Mouse (Mus musculus): ENCODE results near the gene Tomm20l. TPM values are rescaled to one million over a fixed set of nuclear protein-coding genes. Genes with fewer than 3 reads are reported as not detected.

The Tomm20l gene
- not detected for polyA plus RNA-seq (2017; shearing (Covaris generic))

DNA sequence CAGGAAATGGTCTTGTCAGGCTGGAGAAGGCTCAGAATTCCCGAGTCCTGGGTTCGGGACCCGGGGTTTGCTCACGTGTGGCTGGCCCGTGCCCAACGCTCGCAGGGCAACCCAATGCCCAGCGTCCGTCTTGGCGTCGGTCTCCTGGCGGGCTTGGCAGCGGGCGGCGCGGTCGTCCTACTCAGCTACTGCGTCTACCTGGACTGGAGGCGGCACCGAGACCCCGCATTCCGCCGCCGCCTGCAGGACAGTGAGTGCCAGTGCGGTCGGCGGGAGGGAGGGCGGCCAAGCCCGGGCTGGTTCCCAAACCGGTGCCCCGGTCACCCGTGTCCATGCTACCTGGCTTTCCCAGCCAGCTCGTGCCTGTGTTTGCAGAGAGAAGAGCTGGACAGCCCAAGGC is at the start of gene Tomm20l:
TSS of gene Tomm20l (plus strand) at position 98 of the 400 bp plus-strand sequence.

DNA sequence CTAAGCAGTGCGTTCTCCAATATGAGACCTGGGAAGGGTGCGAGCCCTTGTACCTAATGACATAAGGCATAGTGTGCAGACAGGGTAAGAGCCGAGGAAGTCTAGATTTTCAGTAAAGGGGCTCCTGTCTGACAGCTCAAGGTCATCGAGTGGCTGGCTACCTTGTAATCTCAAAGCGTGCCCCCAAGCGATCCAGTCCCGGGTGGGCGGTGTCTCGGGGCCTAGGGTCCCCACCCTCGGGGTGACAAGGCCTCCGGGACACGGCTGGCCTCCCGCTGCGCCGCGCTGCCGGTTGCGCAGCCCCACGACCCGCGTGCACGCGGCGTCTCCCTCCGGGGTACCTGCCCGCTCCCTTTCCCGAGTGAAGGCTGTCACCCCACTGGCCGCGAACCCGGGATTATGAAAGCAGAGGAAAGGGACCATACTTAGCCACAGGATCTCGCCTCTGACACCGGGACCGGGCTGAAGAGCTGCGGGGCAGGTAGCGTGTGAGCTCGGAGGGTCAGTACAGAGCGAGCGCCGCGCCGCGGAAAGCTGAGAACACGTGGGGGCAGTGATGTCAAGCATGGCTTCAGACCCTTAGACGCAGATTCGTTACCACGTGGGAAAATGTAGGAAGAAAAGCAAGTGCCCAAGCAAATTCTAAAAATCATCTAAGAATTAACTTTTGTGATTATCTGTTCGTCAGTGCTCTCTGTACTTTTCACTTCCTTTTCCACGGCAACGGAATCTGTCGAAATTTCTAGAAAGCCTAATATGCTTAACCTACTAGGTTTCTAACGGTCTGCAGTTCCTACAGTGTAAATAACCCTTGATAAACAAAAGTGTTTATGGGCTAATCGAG is 25.1 kb downstream of the Tomm20l start, which contains the start of the genes Timm9 and 2700049A03Rik:
TSS of gene Timm9 (minus strand) at position 555 of the 844 bp plus-strand sequence.
TSS of gene 2700049A03Rik (plus strand) at position 719 of the 844 bp plus-strand sequence.

Other genes with a start within 250 kb of the Tomm20l start
- 355 TPM for gene Actr10, start 173.6 kb upstream of the Tomm20l start, polyA plus RNA-seq (2017; shearing (Covaris generic))
- 371 TPM for gene Psma3, start 136.8 kb upstream of the Tomm20l start, polyA plus RNA-seq (2017; shearing (Covaris generic))
- 150 TPM for gene Arid4a, start 95.4 kb upstream of the Tomm20l start, polyA plus RNA-seq (2017; shearing (Covaris generic))
- gene Timm9, start 25.3 kb downstream of the Tomm20l start, polyA plus RNA-seq (2017; shearing (Covaris generic)) = 59.3 TPM
- gene 2700049A03Rik, start 25.4 kb downstream of the Tomm20l start, polyA plus RNA-seq (2017; shearing (Covaris generic)) = 9.8 TPM
- gene Dact1, start 198.5 kb downstream of the Tomm20l start, polyA plus RNA-seq (2017; shearing (Covaris generic)) = 0.12 TPM

Data from CD4-positive, CD25-positive, alpha-beta regulatory T cell (primary cell).